Mouse (Mus musculus): ENCODE results near the gene Zmynd10.
A peak's percentile ranks its signal among the peaks of the same experiment; 100 is the strongest.

The Zmynd10 gene

GRCm38 (mm10) chr9:107580501-107581317 is 33.6 kb downstream of the Zmynd10 start, which contains the start of gene Hyal3:
TSS of gene Hyal3 (plus strand) at chr9:107580818.
- peak; percentile 86 to 90 for DNase-seq

- no peak for DNase-seq
Measured at GRCm38 (mm10) chr9:107581584-107581983, 34.5 kb downstream of the Zmynd10 start.

GRCm38 (mm10) chr9:107582509-107583062 is 35.5 kb downstream of the Zmynd10 start:
- no peak for DNase-seq

DNA sequence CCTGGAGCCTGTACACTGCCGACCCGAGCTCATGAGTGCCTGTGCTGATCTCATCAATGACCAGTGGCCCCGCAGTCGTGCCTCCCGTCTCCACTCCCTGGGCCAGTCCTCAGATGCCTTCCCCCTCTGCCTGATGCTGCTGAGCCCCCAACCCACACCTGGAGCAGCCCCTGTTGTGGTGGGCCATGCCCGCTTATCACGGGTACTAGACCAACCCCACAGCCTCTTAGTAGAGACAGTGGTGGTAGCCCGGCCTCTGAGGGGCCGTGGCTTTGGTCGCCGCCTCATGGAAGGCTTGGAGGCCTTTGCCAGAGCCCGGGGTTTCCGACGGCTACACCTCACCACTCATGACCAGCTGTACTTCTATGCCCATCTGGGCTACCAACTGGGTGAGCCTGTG is 36.1 kb downstream of the Zmynd10 start:
- DNase-seq = no peak

DNA sequence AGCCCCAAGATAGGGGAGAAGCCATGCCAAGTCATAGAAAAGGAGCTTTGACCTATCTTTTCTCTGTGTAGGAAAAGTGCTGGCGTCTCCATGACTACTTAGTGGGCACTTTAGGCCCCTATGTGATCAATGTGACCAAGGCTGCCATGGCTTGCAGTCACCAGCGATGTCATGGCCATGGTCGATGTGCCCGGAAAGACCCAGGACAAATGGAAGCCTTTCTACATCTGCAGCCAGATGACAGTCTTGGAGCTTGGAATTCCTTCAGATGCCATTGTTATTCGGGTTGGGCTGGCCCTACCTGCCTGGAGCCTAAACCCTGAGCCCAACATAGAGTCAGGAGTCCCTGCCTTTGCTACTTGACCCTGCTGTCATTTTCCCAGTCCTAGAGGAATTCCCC is 39.4 kb downstream of the Zmynd10 start:
- DNase-seq = no peak

DNA sequence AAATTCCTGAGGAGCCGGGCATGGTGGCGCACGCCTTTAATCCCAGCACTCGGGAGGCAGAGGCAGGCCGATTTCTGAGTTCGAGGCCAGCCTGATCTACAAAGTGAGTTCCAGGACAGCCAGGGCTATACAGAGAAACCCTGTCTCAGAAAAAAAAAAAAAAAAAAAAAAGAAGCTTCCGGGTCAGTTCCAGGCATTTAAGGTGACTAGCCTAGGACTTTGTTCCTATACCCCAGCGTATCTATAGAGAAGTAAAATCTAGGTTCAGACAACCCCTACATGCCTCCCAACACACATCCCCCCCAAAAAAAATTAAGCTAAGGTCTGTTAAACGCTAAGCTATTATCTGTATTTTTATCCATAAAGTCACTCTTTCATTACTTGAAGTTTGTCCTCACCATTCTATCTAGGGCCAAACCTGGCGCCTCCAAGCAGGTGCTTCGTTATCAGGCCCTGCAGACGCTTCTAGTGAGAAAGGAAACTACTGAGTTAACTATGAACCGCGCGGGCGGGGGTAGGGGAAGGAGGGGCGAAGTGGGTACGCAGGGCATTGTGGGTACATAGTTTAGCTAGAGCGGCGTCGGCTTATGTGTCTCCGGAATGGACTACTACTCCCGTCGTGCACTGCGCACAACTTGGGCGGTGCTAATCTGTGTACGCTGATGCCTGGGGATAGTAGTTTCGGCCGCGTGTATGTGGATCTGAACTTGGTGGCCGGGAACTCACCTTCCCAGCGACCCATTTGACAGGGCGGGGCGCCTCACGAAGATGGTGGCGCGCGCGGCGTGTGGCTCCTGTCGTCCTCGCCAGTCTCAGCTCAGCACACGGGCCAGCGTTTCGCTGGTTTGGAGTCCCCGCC is 40.1 kb downstream of the Zmynd10 start, which contains the start of gene Ifrd2:
TSS of gene Ifrd2 (plus strand) at position 669 of the 859 bp plus-strand sequence.
- DNase-seq = peak; percentile 93 to 96

DNA sequence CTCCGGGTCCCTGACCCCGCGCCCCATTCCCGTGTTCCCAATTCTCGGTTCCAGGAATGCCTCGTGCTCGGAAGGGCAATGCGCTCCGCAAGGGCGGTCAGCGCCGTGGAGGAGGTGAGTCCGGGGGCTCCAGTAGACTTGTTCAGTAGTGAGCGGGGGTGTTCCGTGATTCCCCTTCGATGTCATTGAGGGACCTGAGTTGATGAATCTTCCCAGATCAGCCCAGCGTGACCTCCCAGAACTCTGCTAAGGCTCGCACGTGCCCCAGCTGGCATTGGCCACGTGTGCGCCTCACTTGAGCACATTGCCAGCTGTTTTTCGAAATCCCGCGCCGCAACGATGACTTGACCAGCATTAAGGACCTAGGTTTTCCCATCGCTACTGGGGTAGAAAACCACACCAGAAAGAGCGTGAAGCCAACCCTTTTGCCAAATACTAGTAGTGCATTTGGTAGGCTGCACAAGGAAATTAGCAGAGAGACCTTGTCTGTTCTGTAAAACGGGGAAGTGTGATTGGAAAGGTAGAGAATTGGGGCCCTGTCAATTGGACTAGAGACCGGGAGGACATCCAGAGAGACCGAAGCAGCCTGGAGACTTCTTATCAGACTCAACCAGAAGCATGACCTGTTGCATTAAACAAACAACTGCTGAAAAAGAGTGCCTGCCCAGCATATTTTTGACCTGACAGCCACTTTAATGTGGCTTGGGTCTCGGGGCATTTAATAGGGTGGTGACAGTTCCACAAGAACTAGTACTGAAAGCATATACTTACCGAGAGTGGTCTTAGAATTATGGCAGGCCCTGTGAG is 40.9 kb downstream of the Zmynd10 start:
- no peak for DNase-seq

GRCm38 (mm10) chr9:107590058-107590772 is 43.1 kb downstream of the Zmynd10 start:
- peak; percentile 41 to 57 for DNase-seq

DNA sequence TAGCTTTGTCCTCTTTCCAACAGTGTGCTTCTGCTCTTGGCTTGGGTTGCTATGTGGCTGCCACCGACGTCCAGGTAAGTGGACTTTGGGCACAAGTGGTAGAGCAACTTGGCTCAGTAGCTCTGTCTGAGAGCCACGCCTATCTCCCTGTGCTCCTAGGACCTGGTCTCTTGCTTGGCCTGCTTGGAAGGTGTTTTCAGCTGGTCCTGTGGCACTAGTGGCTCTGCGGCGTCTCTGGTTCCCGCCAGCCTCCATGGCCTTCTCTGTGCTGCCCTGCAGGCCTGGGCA is 43.6 kb downstream of the Zmynd10 start:
- DNase-seq = no peak

DNA sequence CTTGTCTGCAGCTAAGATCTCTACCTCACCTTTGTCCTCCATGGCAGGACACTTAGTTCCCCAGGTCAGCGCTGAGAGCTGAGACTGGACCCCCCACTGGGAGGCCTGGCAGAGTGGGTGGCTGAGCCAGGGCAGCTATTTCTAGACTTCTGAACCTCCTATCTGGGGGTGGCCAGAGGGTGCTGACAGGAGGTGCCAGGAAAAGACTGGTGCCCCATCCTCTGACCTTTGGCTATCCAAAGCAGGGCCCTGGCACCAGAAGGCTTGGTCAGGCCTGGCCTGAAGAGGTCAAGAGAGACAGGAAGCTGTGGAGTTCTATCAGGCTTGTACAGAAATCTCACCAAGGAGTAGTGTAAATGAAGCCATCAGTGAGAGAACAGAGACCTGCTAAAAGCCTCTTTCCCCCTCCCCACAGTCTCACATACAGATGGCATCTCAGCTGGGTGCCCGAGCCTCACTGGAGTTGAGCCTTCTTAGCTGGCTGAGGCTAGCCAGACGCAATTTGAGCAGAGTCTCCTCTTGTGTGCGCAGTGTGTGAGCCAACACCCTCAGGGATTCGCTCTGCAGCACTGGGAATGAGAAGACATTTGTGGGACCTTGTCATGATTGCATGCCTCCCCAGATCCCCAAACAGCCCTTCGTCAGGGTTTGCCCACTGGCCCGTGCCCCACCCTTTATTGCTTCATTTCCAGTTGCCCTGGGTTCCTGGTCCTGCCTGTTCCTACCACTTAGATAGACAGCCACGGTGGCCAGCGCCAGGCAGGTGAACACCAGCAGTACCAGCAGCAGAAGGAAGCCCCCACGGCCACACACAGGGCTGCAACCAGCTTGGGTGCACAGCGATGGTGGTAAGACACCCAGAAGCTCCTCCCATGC is 46.2 kb downstream of the Zmynd10 start:
- peak; percentile 90 to 92 for DNase-seq

DNA sequence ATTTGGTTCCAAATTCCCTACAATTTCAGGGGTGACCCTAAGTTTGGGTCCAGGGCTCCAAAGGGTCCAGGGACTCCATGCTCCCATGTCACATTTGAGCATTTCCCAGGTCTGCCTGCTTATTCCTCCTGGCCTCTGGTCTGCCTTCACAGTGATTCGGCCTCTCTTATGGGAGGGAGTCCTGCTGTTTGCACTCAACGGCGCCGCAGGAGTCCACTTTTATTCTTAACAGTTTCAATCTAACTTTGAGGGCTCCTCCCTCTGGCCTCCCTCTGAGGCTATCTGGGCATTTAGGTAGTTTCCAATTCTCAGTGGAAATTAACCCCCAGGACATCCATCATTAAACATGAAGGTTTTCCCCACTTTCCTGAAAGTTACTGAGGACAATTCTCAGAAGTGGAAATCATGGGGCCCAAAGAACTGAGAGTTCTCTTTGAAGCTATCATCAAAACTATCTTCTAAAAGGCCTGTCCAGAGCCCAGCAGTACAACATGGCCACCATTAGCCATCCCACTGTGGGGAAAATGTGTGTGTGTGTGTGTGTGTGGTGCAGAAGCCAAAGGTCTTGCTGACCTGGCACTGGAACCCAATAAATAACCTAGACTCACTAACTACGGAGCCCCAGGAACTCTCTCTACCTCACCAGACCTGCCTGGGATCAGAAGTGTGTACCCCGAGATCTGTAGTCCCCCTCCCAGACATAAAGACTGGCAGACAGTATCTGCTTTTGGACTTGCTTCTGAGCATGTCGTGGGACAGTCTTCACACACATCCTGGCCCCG is 47.4 kb downstream of the Zmynd10 start:
- no peak for DNase-seq

GRCm38 (mm10) chr9:107596619-107597569 is 49.8 kb downstream of the Zmynd10 start:
- peak; percentile 52 to 61 for DNase-seq

DNA sequence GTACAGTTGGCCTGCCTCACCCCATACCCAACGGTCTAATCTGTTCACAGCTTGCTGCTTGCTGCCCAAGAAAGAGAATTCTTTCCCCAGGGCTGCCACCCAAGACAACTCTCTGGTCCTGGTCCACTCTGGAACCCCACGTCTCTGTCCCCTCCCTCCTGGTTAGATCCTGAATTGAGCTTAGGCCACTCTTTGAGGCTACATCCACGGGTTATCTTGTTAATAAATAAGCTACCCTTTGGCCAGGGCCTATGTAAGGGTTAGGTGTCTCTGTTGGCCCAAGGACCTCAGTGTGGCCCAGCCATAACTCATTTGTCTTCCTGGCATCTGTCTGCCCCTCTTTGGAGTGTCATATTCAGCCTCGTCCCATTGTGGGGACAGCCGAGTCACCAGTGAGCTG is 51.3 kb downstream of the Zmynd10 start:
- no peak for DNase-seq

GRCm38 (mm10) chr9:107599433-107599832 is 52.3 kb downstream of the Zmynd10 start:
- no peak for DNase-seq

GRCm38 (mm10) chr9:107599842-107600241 is 52.7 kb downstream of the Zmynd10 start:
- DNase-seq = peak; percentile 50 to 80

GRCm38 (mm10) chr9:107600745-107601144 is 53.6 kb downstream of the Zmynd10 start:
- peak; percentile 51 to 65 for DNase-seq

Data from cerebellum, postnatal 25 days (tissue).